Mouse (Mus musculus): ENCODE results near the gene E2f6. TPM values are rescaled to one million over a fixed set of nuclear protein-coding genes. Genes with fewer than 3 reads are reported as not detected.

E2f6 gene
- polyA plus RNA-seq (2015; fragmentation: Nextera tagmentation; extraction: Ambion mirVana): 11.7 and 12.1 TPM in 2 replicates

GRCm38 (mm10) chr12:16810525-16811431 lies at the start of gene E2f6:
Gene E2f6, plus strand, starts transcription at chr12:16810963.
- ATAC-seq: peak; percentile 71
- Histone ChIP-seq H3K4me2 (replicated peaks; ENCODE audit: low read depth) (peak within 1 kb of the TSS; percentile 95), H3K4me3 (ENCODE audit: low read depth, low read length) (peak within 1 kb of the TSS; percentile 75), H3K9ac (ENCODE audit: low read depth, low read length) (peak within 1 kb of the TSS; percentile 76), H3K27ac (ENCODE audit: low read depth, low read length) (no peak within 1 kb of the TSS), H3K36me3 (ENCODE audit: control insufficient read depth, insufficient read depth) (no peaks in the 10 kb centered on the region), H3K4me1 (replicated peaks; ENCODE audit: control insufficient read depth, insufficient read depth, low read length) (no peaks in the 10 kb centered on the region), H3K9me3 (ENCODE audit: control insufficient read depth) (no peaks in the 10 kb centered on the region), H3K27me3 (replicated peaks; ENCODE audit: control insufficient read depth, insufficient read depth, low read length) (peaks cover 12% of the 10 kb centered on the region; the same call in 1 of the 2 replicates)
- WGBS: 7% methylated on average over 79 of the region's 81 CpGs
- TF ChIP-seq CTCF (IDR thresholded peaks at IDR 0.05; ENCODE audit: low read depth): peak; percentile 15

- Histone ChIP-seq H3K4me2 (replicated peaks; ENCODE audit: low read depth) (no peak overlapping the region), H3K9me3 (ENCODE audit: control insufficient read depth) (no peaks in the 10 kb centered on the region), H3K36me3 (ENCODE audit: control insufficient read depth, insufficient read depth) (no peaks in the 10 kb centered on the region), H3K27ac (ENCODE audit: low read depth, low read length) (no peak overlapping the region), H3K4me1 (replicated peaks; ENCODE audit: control insufficient read depth, insufficient read depth, low read length) (0 out of 2 replicates have a peak, but pooled peaks cover 4% of the 10 kb centered on the region), H3K27me3 (replicated peaks; ENCODE audit: control insufficient read depth, insufficient read depth, low read length) (no peaks in the 10 kb centered on the region), H3K4me3 (ENCODE audit: low read depth, low read length) (no peak overlapping the region), H3K9ac (ENCODE audit: low read depth, low read length) (no peak overlapping the region)
- no peak for ATAC-seq
- no peak for TF ChIP-seq CTCF (IDR thresholded peaks at IDR 0.05; ENCODE audit: low read depth)
- 99% methylated on average over 3 of the region's 3 CpGs for WGBS
Measured at GRCm38 (mm10) chr12:16761461-16761860, 49.3 kb upstream of the E2f6 start.

GRCm38 (mm10) chr12:16763649-16764422 lies 46.9 kb upstream of the E2f6 start:
- 77% methylated on average over 4 of the region's 4 CpGs for WGBS
- no peaks in the 10 kb centered on the region for H3K36me3 ChIP-seq (ENCODE audit: control insufficient read depth, insufficient read depth)
- no peak for ATAC-seq
- no peaks in the 10 kb centered on the region for H3K27me3 ChIP-seq (replicated peaks; ENCODE audit: control insufficient read depth, insufficient read depth, low read length)
- H3K4me2 ChIP-seq (replicated peaks; ENCODE audit: low read depth): no peak overlapping the region
- no peak for TF ChIP-seq CTCF (IDR thresholded peaks at IDR 0.05; ENCODE audit: low read depth)
- no peak overlapping the region for H3K9ac ChIP-seq (ENCODE audit: low read depth, low read length)
- H3K4me3 ChIP-seq (ENCODE audit: low read depth, low read length): no peak overlapping the region
- H3K4me1 ChIP-seq (replicated peaks; ENCODE audit: control insufficient read depth, insufficient read depth, low read length): 0 out of 2 replicates have a peak, but pooled peaks cover 4% of the 10 kb centered on the region
- H3K9me3 ChIP-seq (ENCODE audit: control insufficient read depth): no peaks in the 10 kb centered on the region
- no peak overlapping the region for H3K27ac ChIP-seq (ENCODE audit: low read depth, low read length)

GRCm38 (mm10) chr12:16764776-16765445 lies 45.9 kb upstream of the E2f6 start:
- ATAC-seq: no peak
- Histone ChIP-seq H3K4me3 (ENCODE audit: low read depth, low read length) (no peak overlapping the region), H3K27ac (ENCODE audit: low read depth, low read length) (no peak overlapping the region), H3K36me3 (ENCODE audit: control insufficient read depth, insufficient read depth) (no peaks in the 10 kb centered on the region), H3K27me3 (replicated peaks; ENCODE audit: control insufficient read depth, insufficient read depth, low read length) (no peaks in the 10 kb centered on the region), H3K9me3 (ENCODE audit: control insufficient read depth) (no peaks in the 10 kb centered on the region), H3K4me2 (replicated peaks; ENCODE audit: low read depth) (no peak overlapping the region), H3K4me1 (replicated peaks; ENCODE audit: control insufficient read depth, insufficient read depth, low read length) (0 out of 2 replicates have a peak, but pooled peaks cover 4% of the 10 kb centered on the region), H3K9ac (ENCODE audit: low read depth, low read length) (no peak overlapping the region)
- WGBS: 73% methylated on average over 12 of the region's 12 CpGs
- TF ChIP-seq CTCF (IDR thresholded peaks at IDR 0.05; ENCODE audit: low read depth): no peak

- 57% methylated on average over 3 of the region's 3 CpGs for WGBS
- H3K27me3 ChIP-seq (replicated peaks; ENCODE audit: control insufficient read depth, insufficient read depth, low read length): no peaks in the 10 kb centered on the region
- H3K4me1 ChIP-seq (replicated peaks; ENCODE audit: control insufficient read depth, insufficient read depth, low read length): 0 out of 2 replicates have a peak, but pooled peaks cover 4% of the 10 kb centered on the region
- no peak overlapping the region for H3K27ac ChIP-seq (ENCODE audit: low read depth, low read length)
- ATAC-seq: no peak
- H3K36me3 ChIP-seq (ENCODE audit: control insufficient read depth, insufficient read depth): no peaks in the 10 kb centered on the region
- no peak overlapping the region for H3K9ac ChIP-seq (ENCODE audit: low read depth, low read length)
- TF ChIP-seq CTCF (IDR thresholded peaks at IDR 0.05; ENCODE audit: low read depth): no peak
- H3K4me3 ChIP-seq (ENCODE audit: low read depth, low read length): no peak overlapping the region
- no peak overlapping the region for H3K4me2 ChIP-seq (replicated peaks; ENCODE audit: low read depth)
- no peaks in the 10 kb centered on the region for H3K9me3 ChIP-seq (ENCODE audit: control insufficient read depth)
Measured at GRCm38 (mm10) chr12:16768251-16768650, 42.5 kb upstream of the E2f6 start.

All from intestine, postnatal 0 days (tissue).